Mouse (Mus musculus): ENCODE measurements around the gene E330009J07Rik. TPM values are rescaled to one million over a fixed set of nuclear protein-coding genes. Genes with fewer than 3 reads are reported as not detected.

Gene E330009J07Rik
- polyA plus RNA-seq, 1 experiment = 64.6 TPM

- H3K27me3 ChIP-seq (ENCODE audit: control insufficient read depth, insufficient read depth, low read length) = no peaks in the 10 kb centered on the region
- 30% methylated on average over 7 of the region's 7 CpGs for WGBS
- no peaks in the 10 kb centered on the region for H3K4me1 ChIP-seq (ENCODE audit: control insufficient read depth, insufficient read depth, low read length)
- no peak overlapping the region for H3K27ac ChIP-seq (ENCODE audit: insufficient read depth, low read length)
- no peak overlapping the region for H3K4me3 ChIP-seq (replicated peaks; ENCODE audit: insufficient read depth, low read depth, low read length)
- no peak for DNase-seq
- TF ChIP-seq POLR2A (IDR thresholded peaks at IDR 0.05; ENCODE audit: borderline replicate concordance, insufficient read depth, low read length) = no peak
- no peak for TF ChIP-seq CTCF (IDR thresholded peaks at IDR 0.05; ENCODE audit: borderline replicate concordance, insufficient read depth, low read depth, low read length)
Observed at GRCm38 (mm10) chr6:40454436-40455041, 18.6 kb upstream of the E330009J07Rik start.

DNA sequence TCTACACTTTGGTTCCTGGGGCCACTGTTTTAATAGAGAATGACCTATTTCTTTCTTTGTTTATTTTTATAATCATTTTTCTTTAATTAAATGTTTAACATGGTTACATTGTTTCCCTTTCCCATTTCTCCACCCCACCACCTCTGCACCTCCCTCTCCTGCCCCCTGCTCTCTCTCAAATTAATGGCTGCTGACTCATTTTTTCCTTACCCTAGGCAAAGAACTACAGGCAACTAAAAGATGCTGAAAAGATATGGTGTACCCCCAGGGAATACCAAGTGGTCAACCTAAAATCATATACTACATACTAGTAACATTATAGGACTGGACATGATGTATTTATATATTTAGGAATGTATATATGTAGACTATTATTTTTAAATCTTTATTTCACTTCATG lies 12.7 kb upstream of the E330009J07Rik start:
- TF ChIP-seq CTCF (IDR thresholded peaks at IDR 0.05; ENCODE audit: borderline replicate concordance, insufficient read depth, low read depth, low read length) = no peak
- no peak for TF ChIP-seq POLR2A (IDR thresholded peaks at IDR 0.05; ENCODE audit: borderline replicate concordance, insufficient read depth, low read length)
- Histone ChIP-seq H3K4me3 (replicated peaks; ENCODE audit: insufficient read depth, low read depth, low read length) (no peak overlapping the region), H3K27ac (ENCODE audit: insufficient read depth, low read length) (no peak overlapping the region), H3K4me1 (ENCODE audit: control insufficient read depth, insufficient read depth, low read length) (no peaks in the 10 kb centered on the region), H3K27me3 (ENCODE audit: control insufficient read depth, insufficient read depth, low read length) (no peaks in the 10 kb centered on the region; the same call in 1 of the 2 replicates)
- no peak for DNase-seq

- H3K27me3 ChIP-seq (ENCODE audit: control insufficient read depth, insufficient read depth, low read length) = no peaks in the 10 kb centered on the region; the same call in 1 of the 2 replicates
- 56% methylated on average over 10 of the region's 10 CpGs for WGBS
- H3K4me1 ChIP-seq (ENCODE audit: control insufficient read depth, insufficient read depth, low read length) = no peaks in the 10 kb centered on the region
- no peak for DNase-seq
- TF ChIP-seq CTCF (IDR thresholded peaks at IDR 0.05; ENCODE audit: borderline replicate concordance, insufficient read depth, low read depth, low read length) (no peak), POLR2A (IDR thresholded peaks at IDR 0.05; ENCODE audit: borderline replicate concordance, insufficient read depth, low read length) (no peak)
- no peak overlapping the region for H3K27ac ChIP-seq (ENCODE audit: insufficient read depth, low read length)
- no peak overlapping the region for H3K4me3 ChIP-seq (replicated peaks; ENCODE audit: insufficient read depth, low read depth, low read length)
Observed at GRCm38 (mm10) chr6:40443281-40443928, 7.5 kb upstream of the E330009J07Rik start.

- 64% methylated on average over 3 of the region's 3 CpGs for WGBS
- no peak for DNase-seq
- TF ChIP-seq CTCF (IDR thresholded peaks at IDR 0.05; ENCODE audit: borderline replicate concordance, insufficient read depth, low read depth, low read length) (no peak; the same call in 1 of the 2 replicates), POLR2A (IDR thresholded peaks at IDR 0.05; ENCODE audit: borderline replicate concordance, insufficient read depth, low read length) (no peak)
- no peaks in the 10 kb centered on the region; the same call in 1 of the 2 replicates for H3K27me3 ChIP-seq (ENCODE audit: control insufficient read depth, insufficient read depth, low read length)
- no peak overlapping the region for H3K4me3 ChIP-seq (replicated peaks; ENCODE audit: insufficient read depth, low read depth, low read length)
- H3K27ac ChIP-seq (ENCODE audit: insufficient read depth, low read length) = no peak overlapping the region
- no peaks in the 10 kb centered on the region for H3K4me1 ChIP-seq (ENCODE audit: control insufficient read depth, insufficient read depth, low read length)
Observed at GRCm38 (mm10) chr6:40441755-40442154, 5.8 kb upstream of the E330009J07Rik start.

DNA sequence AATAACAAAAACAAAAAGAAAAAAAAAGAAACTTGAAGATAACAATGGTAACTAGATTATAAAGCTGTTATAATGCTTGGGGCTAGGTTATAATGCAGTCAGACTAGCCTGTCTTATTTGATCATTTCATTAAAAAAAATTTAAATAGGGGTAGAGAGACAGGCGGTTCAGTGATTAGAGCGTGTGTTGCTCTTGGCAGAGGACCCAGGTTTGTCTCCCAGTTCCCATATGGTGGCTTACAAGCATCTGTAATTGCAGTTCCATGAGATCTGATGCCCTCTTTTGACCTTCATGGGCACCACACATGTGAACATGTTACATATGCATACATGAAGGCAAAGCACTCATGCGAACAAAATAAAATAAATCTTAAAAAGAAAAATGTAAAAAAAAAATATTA lies 5.3 kb upstream of the E330009J07Rik start:
- DNase-seq = no peak
- TF ChIP-seq POLR2A (IDR thresholded peaks at IDR 0.05; ENCODE audit: borderline replicate concordance, insufficient read depth, low read length) (no peak), CTCF (IDR thresholded peaks at IDR 0.05; ENCODE audit: borderline replicate concordance, insufficient read depth, low read depth, low read length) (no peak)
- no peaks in the 10 kb centered on the region for H3K4me1 ChIP-seq (ENCODE audit: control insufficient read depth, insufficient read depth, low read length)
- no peak overlapping the region for H3K4me3 ChIP-seq (replicated peaks; ENCODE audit: insufficient read depth, low read depth, low read length)
- WGBS = 33% methylated on average over 3 of the region's 3 CpGs
- H3K27ac ChIP-seq (ENCODE audit: insufficient read depth, low read length) = no peak overlapping the region
- no peaks in the 10 kb centered on the region; the same call in 1 of the 2 replicates for H3K27me3 ChIP-seq (ENCODE audit: control insufficient read depth, insufficient read depth, low read length)

DNA sequence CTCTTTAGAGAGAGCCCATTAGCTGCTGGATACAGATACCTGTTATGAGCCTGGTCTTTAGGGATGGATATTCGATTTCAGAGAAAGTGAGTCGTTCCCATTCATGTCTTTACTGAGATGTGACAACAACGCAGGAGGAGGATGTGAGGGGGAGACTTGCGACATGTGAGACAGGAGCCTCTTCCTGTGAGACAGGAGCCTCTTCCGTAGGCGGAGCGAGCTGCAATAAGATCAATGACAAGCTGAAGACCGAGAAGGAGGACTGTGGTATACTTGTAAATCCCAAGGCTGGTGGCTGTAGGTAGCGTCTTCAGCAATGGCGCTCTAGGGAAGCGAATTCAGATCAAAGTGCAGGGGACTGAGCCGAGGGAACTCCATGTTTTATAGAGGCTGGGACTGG lies 3.8 kb upstream of the E330009J07Rik start:
- Histone ChIP-seq H3K4me1 (ENCODE audit: control insufficient read depth, insufficient read depth, low read length) (no peaks in the 10 kb centered on the region), H3K27me3 (ENCODE audit: control insufficient read depth, insufficient read depth, low read length) (no peaks in the 10 kb centered on the region), H3K4me3 (replicated peaks; ENCODE audit: insufficient read depth, low read depth, low read length) (no peak overlapping the region), H3K27ac (ENCODE audit: insufficient read depth, low read length) (no peak overlapping the region)
- 74% methylated on average over 12 of the region's 12 CpGs for WGBS
- no peak for TF ChIP-seq CTCF (IDR thresholded peaks at IDR 0.05; ENCODE audit: borderline replicate concordance, insufficient read depth, low read depth, low read length)
- TF ChIP-seq POLR2A (IDR thresholded peaks at IDR 0.05; ENCODE audit: borderline replicate concordance, insufficient read depth, low read length) = no peak
- DNase-seq = no peak

DNA sequence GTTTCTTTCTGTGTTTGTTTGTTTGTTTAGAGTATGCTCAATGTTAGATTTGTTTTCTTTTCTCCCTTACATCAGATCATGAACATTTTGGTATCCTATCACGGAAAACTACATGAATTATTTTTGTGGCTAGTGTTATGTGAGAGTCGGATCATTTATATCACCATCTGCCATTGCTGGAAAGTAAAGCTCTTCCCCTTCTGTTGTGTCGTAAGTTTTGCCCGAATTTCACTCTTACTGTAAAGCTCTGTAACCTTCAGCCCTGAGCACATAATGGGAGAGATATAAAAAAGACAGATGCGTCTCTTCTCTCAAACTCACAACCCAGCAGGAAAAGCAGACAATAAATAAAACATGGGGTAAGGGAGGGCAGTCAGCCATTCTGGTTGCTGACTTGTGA lies 3.0 kb upstream of the E330009J07Rik start, which contains the start of gene Wee2:
Gene Wee2 (plus strand): TSS at position 153 of the 400 bp plus-strand sequence.
- Histone ChIP-seq H3K27ac (ENCODE audit: insufficient read depth, low read length) (no peak within 1 kb of the TSS), H3K4me1 (ENCODE audit: control insufficient read depth, insufficient read depth, low read length) (peaks cover 2% of the 10 kb centered on the region; the same call in 1 of the 2 replicates), H3K27me3 (ENCODE audit: control insufficient read depth, insufficient read depth, low read length) (no peaks in the 10 kb centered on the region), H3K4me3 (replicated peaks; ENCODE audit: insufficient read depth, low read depth, low read length) (no peak within 1 kb of the TSS)
- DNase-seq = no peak
- no peak for TF ChIP-seq CTCF (IDR thresholded peaks at IDR 0.05; ENCODE audit: borderline replicate concordance, insufficient read depth, low read depth, low read length)
- no peak for TF ChIP-seq POLR2A (IDR thresholded peaks at IDR 0.05; ENCODE audit: borderline replicate concordance, insufficient read depth, low read length)
- 58% methylated on average over 5 of the region's 5 CpGs for WGBS

Data from cerebellum, adult 2 months (tissue).